Mouse (Mus musculus) hindbrain, embryonic 16.5 days (tissue): ENCODE results near the gene Pipox. TPM values are rescaled to one million over a fixed set of nuclear protein-coding genes. Genes with fewer than 3 reads are reported as not detected.

ENCODE experiments used
- ATAC-seq: fragments of 200-750 bp; cut with Nextera tagmentation; 2 replicates; pipeline ENCODE4 v1.8.0; 2017; ENCODE audit warnings: moderate TSS enrichment, moderate library complexity
- H3K27ac ChIP-seq: fragments of 300-500 bp; sonication (generic); 2 replicates; pipeline ENCODE4 v1.5.1; 2014; ENCODE audit warnings: low read depth, mild to moderate bottlenecking, control low read depth, low read length, moderate library complexity
- H3K27me3 ChIP-seq: fragments of 300-500 bp; sonication (generic); replicated peaks from 2 replicates; pipeline ENCODE4 v1.6.1; 2014; ENCODE audit warnings: low read length; ENCODE audit not compliant: control insufficient read depth, insufficient read depth
- H3K36me3 ChIP-seq: fragments of 300-500 bp; sonication (generic); 2 replicates; pipeline ENCODE4 v1.6.1; 2014; ENCODE audit warnings: mild to moderate bottlenecking, low read length, moderate library complexity, mixed read lengths; ENCODE audit not compliant: control insufficient read depth, insufficient read depth
- H3K4me1 ChIP-seq: fragments of 300-500 bp; sonication (generic); 2 replicates; pipeline ENCODE4 v1.6.1; 2014; ENCODE audit warnings: low read depth, low read length; ENCODE audit not compliant: control insufficient read depth, insufficient read depth
- H3K4me2 ChIP-seq: fragments of 300-500 bp; sonication (generic); 2 replicates; pipeline ENCODE4 v1.6.1; 2014; ENCODE audit warnings: mild to moderate bottlenecking, low read length, control low read depth, moderate library complexity
- H3K4me3 ChIP-seq: fragments of 300-500 bp; sonication (generic); 2 replicates; pipeline ENCODE4 v1.5.1; 2014; ENCODE audit warnings: mild to moderate bottlenecking, low read length, control low read depth, moderate library complexity
- H3K9ac ChIP-seq: fragments of 300-500 bp; sonication (generic); 2 replicates; pipeline ENCODE4 v1.6.1; 2014; ENCODE audit warnings: low read depth, mild to moderate bottlenecking, control low read depth, low read length, moderate library complexity
- H3K9me3 ChIP-seq: fragments of 300-500 bp; sonication (generic); 2 replicates; pipeline ENCODE4 v1.6.1; 2014; ENCODE audit warnings: mild to moderate bottlenecking, low read length, moderate library complexity; ENCODE audit not compliant: control insufficient read depth
- WGBS: fragments of 180-500 bp; shearing (Covaris S2); extraction: QIAGEN DNeasy Blood & Tissue Kit; methylation state at CpG from one replicate; pipeline ENCODE4 v1.1.7; 2014; 5-methylcytosine and 5-hydroxymethylcytosine counted together
- polyA plus RNA-seq: library from polyadenylated mRNA; unstranded; fragments of >200 nt; fragmentation: Nextera tagmentation; extraction: Ambion mirVana; gene quantifications from 2 replicates; pipeline ENCODE4 v1.2.1, GENCODE M21; 2015

The Pipox gene
- polyA plus RNA-seq, 1 experiment from 2014 or later = 5.9 TPM

DNA sequence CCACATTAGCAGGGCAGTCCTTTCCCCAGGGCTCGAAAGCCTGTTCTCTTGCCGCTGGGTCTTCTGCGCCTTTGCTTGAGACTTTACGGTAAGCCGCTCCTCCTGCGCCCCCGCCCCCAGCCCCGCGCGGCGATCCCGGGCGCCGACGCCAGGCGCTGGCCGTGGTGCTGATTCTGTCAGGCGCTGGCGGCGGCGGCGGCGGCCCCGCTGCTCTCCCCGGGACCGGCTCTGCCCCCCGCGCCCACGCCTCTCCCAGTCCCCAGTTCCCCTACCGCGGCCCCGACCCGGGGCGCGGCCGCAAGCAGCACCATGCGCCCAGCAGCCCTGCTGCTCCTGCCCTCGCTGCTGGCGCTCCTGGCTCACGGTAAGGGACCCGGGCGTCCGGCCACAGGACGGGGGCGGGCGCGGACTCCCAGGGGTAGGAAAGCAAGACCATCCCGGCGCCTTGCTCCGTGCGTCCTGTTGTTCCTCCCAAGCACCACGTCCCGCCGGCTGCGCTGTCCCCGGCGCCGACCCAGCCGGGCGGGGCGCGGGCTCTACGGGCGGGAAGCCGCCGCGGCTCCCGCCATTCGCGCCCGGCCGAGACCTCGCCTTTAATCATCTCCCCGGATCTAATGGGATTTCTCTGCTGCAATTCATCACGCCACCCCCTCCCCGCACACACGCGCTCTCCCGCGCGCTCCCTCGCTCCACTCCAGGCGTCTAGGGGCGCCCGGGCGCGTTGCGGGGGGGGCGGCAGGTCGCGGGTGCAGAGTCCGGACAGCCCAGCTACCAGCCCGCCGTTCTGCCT lies 37.0 kb upstream of the Pipox start, which contains the start of gene Sez6:
Sez6 (plus strand) TSS at position 50 of the 790 bp plus-strand sequence.
- Histone ChIP-seq H3K4me2 (peak within 1 kb of the TSS; percentile 78), H3K9ac (peak within 1 kb of the TSS; percentile 73), H3K4me1 (peaks cover 52% of the 10 kb centered on the region), H3K27ac (peak within 1 kb of the TSS; percentile 89), H3K36me3 (no peaks in the 10 kb centered on the region), H3K4me3 (peak within 1 kb of the TSS; percentile 67), H3K9me3 (no peaks in the 10 kb centered on the region), H3K27me3 (no peaks in the 10 kb centered on the region)
- under 1% methylated on average over 59 of the region's 94 CpGs for WGBS
- ATAC-seq = peak; percentile 78

DNA sequence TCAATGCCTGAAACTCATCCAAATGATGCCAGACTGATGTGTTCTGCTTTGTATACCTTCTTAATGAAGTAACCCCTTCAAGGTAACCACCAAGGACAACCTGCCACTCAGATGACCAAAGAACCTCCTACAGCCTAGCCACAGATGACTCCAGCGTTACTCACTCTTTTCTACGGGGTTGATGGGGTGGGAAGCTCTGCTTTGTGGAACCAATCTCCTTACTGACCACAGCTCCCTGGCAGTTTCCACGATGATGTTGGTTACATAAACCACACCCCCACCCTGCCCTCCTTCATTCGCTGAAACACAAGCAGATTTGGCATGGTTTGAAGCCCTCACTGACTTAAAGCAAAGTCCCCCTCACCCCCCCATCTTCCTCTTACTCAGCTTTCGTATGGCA lies 33.9 kb upstream of the Pipox start:
- no peak overlapping the region for H3K27ac ChIP-seq
- peaks cover 37% of the 10 kb centered on the region for H3K4me1 ChIP-seq
- H3K36me3 ChIP-seq = no peaks in the 10 kb centered on the region
- ATAC-seq = no peak
- H3K27me3 ChIP-seq = no peaks in the 10 kb centered on the region
- H3K4me2 ChIP-seq = no peak overlapping the region
- H3K4me3 ChIP-seq = no peak overlapping the region
- no peaks in the 10 kb centered on the region for H3K9me3 ChIP-seq
- 72% methylated on average over 5 of the region's 5 CpGs for WGBS
- no peak overlapping the region for H3K9ac ChIP-seq

GRCm38 (mm10) chr11:77926666-77927065 lies 32.8 kb upstream of the Pipox start:
- H3K27me3 ChIP-seq = no peaks in the 10 kb centered on the region
- H3K36me3 ChIP-seq = no peaks in the 10 kb centered on the region
- no peak overlapping the region for H3K4me3 ChIP-seq
- H3K9me3 ChIP-seq = no peaks in the 10 kb centered on the region
- H3K4me2 ChIP-seq = no peak overlapping the region
- no peak for ATAC-seq
- H3K9ac ChIP-seq = no peak overlapping the region
- WGBS = 16% methylated on average over 9 of the region's 9 CpGs
- peak overlapping the region; percentile 52 for H3K27ac ChIP-seq
- peaks cover 25% of the 10 kb centered on the region for H3K4me1 ChIP-seq

DNA sequence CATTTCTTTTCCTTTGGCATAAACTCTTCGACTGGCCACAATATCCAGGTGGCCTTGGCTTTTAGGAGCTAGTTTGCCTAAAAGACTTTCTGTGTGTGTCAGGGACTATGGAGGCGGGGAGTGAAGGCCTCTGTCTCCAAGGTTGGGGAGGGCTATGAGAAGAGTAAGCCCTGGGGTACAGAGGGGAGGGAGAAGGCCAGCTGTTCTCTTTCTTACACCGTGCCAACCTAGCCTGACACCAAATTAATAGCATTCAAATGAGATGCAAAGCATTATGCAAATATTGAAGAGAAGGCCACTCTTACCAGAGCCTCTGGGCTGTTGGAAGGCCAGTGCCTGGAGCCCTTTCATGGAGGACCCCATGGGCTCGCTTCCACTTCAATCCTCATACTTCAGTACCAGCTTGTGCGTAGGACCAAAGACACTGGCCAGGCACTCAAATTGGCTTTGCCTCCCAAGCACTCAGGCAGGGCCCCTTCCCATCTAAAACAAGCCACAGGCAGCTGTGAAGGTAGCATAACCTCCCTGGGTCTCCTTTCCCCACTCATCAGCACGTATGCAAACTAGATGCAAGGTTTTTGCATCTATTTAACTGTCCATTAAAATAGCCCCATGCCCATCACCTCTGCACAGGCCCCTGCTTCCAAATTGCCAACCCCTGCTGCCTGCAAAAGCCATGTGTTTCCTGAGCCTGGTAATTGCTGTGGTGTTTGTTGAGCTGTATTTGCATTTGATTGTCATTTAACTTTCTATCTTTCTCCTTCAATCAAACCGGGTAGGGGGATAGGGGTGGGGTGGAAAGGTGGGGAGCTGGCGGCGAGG lies 32.2 kb upstream of the Pipox start:
- H3K9me3 ChIP-seq = no peaks in the 10 kb centered on the region
- ATAC-seq = peak; percentile 62
- peaks cover 21% of the 10 kb centered on the region for H3K4me1 ChIP-seq
- H3K27me3 ChIP-seq = no peaks in the 10 kb centered on the region
- H3K9ac ChIP-seq = no peak overlapping the region
- no peak overlapping the region for H3K4me2 ChIP-seq
- no peaks in the 10 kb centered on the region for H3K36me3 ChIP-seq
- 19% methylated on average over 9 of the region's 9 CpGs for WGBS
- no peak overlapping the region for H3K4me3 ChIP-seq
- H3K27ac ChIP-seq = peak overlapping the region; percentile 52

- no peak overlapping the region for H3K27ac ChIP-seq
- no peaks in the 10 kb centered on the region for H3K9me3 ChIP-seq
- no peak for ATAC-seq
- H3K4me3 ChIP-seq = no peak overlapping the region
- no peaks in the 10 kb centered on the region for H3K27me3 ChIP-seq
- 52% methylated on average over 4 of the region's 4 CpGs for WGBS
- H3K4me1 ChIP-seq = peaks cover 15% of the 10 kb centered on the region
- no peaks in the 10 kb centered on the region for H3K36me3 ChIP-seq
- no peak overlapping the region for H3K4me2 ChIP-seq
- H3K9ac ChIP-seq = no peak overlapping the region
Observed at GRCm38 (mm10) chr11:77923285-77923684, 29.4 kb upstream of the Pipox start.

DNA sequence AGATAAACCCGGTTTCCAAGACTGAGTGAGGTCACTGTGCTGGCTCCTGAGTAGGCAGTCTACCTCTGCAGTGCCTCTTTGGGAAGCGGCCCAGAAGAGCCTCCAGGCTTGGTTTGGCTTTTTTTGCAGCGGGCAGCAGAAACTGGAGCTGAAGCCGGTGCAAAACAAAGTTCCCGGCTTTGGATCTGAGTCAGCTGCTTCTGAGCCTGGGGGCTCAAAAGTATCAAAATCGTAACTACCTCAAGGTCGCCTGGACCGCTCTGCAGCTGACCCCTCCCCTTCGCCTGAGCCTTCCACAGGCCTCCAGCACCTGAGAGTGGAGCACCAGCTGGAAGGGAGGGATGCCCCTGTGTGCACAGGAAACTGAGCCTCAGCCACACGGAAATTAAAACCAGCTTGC lies 23.3 kb upstream of the Pipox start:
- H3K27me3 ChIP-seq = no peaks in the 10 kb centered on the region; the same call in 1 of the 2 replicates
- no peak for ATAC-seq
- no peak overlapping the region for H3K9ac ChIP-seq
- peaks cover 7% of the 10 kb centered on the region for H3K4me1 ChIP-seq
- no peak overlapping the region for H3K4me2 ChIP-seq
- no peak overlapping the region for H3K27ac ChIP-seq
- no peak overlapping the region for H3K4me3 ChIP-seq
- H3K9me3 ChIP-seq = no peaks in the 10 kb centered on the region
- WGBS = 56% methylated on average over 9 of the region's 10 CpGs
- no peaks in the 10 kb centered on the region for H3K36me3 ChIP-seq

DNA sequence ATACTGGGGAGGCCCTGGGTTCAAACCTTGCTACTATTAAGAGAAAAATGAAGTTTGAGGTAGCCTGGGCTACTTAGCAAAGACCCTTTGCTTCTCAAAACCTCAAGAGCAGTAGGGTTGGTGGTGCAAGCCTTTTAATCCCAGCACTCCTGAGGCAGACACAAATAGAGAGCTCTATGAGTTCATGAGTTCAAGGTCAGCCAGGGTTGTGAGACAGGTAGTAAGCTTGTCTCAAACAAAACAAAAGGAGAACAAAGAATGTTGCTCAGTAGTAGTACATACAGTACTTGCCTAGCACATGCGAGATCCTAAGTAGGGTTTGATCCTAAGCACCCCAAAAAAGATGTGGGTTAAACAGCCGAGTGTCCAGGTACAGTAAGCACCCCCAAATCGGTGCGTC lies 22.8 kb upstream of the Pipox start:
- Histone ChIP-seq H3K27me3 (no peaks in the 10 kb centered on the region; the same call in 1 of the 2 replicates), H3K36me3 (no peaks in the 10 kb centered on the region), H3K4me2 (no peak overlapping the region), H3K9ac (no peak overlapping the region), H3K4me1 (peaks cover 7% of the 10 kb centered on the region), H3K4me3 (no peak overlapping the region), H3K27ac (no peak overlapping the region), H3K9me3 (no peaks in the 10 kb centered on the region)
- WGBS = 83% methylated on average over 4 of the region's 4 CpGs
- no peak for ATAC-seq

DNA sequence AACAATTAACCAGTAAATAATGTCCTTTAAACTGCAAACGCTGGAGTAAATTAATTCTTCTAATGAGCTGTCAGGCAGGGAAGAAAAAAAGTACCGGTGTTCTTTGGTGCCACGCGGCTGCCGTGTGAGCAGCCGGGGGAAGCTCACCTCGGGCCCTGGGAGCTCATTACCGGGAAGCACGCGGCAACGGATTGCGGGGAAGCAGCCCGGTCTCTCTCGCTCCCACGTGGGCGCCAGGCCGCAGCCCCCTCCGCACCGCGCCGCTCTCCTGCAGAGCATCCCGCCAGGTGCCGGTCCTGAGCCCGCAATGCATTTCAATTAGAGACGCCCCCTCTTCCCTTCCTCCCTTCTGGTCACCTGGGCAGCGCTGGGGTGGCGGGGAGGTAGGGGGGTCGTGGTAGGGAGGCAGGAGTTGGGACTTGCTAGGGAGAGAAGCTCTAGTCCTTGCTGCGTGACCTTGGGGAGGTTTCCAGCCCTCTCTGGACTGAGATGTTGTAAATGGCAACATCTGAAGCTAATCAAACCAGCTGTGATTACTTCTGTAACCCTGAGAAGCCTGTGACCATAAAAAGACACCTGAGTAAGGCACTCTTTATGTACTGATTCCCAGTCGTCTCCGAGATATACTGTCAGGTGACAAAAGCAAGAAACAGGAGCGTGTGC lies 20.8 kb upstream of the Pipox start:
- no peaks in the 10 kb centered on the region for H3K9me3 ChIP-seq
- WGBS = 5% methylated on average over 30 of the region's 32 CpGs
- H3K4me3 ChIP-seq = 0 out of 2 replicates have a peak overlapping the region, but pooled peaks have one; percentile 14
- peaks cover 10% of the 10 kb centered on the region for H3K4me1 ChIP-seq
- peak overlapping the region; percentile 41; the same call in 1 of the 2 replicates for H3K27ac ChIP-seq
- peak overlapping the region; percentile 56 for H3K9ac ChIP-seq
- H3K27me3 ChIP-seq = no peaks in the 10 kb centered on the region; the same call in 1 of the 2 replicates
- no peaks in the 10 kb centered on the region for H3K36me3 ChIP-seq
- H3K4me2 ChIP-seq = peak overlapping the region; percentile 52
- peak; percentile 46; the same call in 1 of the 2 replicates for ATAC-seq
